Mouse (Mus musculus): Measurements from ENCODE around the gene Lat2.

DNA sequence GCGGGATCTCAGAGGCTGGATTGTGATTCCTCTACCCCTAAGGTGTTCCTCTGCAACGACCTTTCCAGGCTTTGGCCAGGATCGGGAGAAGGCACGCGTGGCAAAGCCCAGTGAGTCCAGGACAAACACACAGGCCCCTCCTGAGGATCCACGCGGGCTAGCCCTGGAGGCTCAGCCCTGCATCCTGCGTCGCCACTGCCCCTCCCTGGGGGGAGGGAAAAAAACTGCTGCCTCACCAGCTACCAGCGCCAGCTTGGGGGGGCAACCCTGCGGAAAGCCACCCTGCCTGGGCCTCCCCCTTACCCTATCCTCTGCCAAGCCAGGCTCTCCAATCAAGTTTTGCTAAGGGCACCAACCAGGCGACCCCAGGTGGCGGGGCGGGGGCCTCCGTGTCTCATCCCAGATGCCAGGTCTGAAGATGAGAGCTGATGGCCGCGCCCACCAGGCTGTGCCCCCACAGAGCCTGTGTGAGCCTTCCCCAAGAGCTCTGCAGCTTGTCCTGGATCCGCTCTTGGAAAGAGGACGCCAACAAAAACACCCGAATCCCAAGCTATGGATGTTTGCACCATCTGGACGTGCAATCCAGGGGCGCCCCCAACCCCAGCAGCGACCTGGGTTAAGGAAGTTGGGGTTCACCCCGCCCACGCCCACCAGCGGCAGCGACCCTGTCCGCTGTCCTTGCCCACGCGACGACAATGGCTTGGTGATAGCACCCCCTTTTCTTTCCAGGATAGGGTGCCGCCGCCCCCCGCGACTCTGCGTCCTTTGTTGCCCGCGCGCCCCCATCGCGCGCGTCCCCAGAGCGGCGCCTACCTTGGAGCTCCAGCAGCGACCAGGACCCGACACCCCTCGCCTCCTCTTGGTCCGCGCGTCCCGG, 63.4 kb downstream of the Lat2 start:
- TF ChIP-seq USF1 (IDR thresholded peaks at IDR 0.05; ENCODE audit: low read depth), result no peak
- TF ChIP-seq CTCF (IDR thresholded peaks at IDR 0.05; ENCODE audit: control insufficient read depth, insufficient read depth, insufficient read length), result no peak
- TF ChIP-seq CEBPB (IDR thresholded peaks at IDR 0.05; ENCODE audit: low read depth), result no peak
- no peak for TF ChIP-seq MYOD1 (IDR thresholded peaks at IDR 0.05; ENCODE audit: control insufficient read depth, insufficient read length, low read depth)
- no peak for TF ChIP-seq MYOG (IDR thresholded peaks at IDR 0.05; ENCODE audit: control insufficient read depth, extremely low read depth, insufficient read length)
